Mouse (Mus musculus): ENCODE data around the gene Csmd2.

The Csmd2 gene

DNA sequence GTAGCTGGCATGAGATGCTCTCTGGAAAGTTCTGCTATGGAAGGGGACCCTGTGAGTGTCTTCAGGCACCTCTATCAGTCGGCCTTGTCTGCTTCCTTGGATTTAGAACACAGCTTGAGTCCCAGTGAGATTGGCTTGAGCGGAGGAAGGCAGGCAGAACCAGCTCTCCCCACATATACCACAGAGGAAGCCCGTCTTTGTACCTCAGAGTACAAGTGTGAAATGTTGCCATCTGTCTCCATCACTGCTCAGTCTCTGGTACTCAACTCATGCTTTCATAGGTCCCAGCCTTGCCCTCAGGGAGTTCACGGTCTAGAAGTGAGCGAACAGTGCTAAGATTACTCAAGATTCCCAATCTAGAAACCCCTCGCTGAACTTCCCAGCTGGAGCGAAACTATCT, 352.8 kb downstream of the Csmd2 start:
- no peak for DNase-seq (ENCODE audit: extremely low spot score)

DNA sequence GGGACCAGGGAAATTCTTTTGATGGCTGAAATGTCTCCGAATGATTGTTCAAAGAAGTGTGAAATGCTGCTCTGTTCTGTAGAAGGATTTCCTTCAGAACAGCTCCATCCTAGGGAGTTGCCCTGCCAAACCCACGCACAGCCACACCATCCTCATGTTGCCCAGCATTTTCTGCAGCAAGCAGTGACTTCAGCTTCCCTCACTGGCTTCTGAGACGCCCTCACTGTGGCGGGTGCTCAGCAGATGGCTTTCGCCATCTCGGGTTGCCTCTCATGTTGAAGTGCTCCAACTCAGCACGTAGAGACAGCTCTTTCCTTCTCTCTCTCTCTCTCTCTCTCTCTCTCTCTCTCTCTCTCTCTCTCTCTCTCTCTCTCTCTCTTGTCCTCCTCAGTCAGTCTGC, 353.7 kb downstream of the Csmd2 start:
- no peak for DNase-seq (ENCODE audit: extremely low spot score)

DNA sequence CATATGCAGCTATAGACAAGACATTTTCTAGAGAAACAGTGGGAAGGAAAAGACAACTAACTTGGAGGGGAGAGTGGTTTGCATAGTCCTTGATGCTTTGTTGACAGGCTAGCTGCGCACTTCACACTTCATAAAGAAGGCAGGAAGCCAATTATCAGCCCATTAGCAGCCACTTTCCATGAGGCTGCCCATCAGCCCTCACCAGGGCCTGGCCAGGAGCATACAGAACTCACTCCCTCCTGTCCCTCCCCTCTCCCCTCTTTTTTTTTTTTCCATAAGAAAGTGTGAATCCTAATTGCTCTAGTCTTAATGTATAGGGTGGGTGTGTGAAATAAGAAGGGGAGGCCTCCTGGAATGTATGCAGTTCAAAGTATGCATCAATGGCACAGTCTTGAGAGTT, 354.6 kb downstream of the Csmd2 start:
- no peak for DNase-seq (ENCODE audit: extremely low spot score)

DNA sequence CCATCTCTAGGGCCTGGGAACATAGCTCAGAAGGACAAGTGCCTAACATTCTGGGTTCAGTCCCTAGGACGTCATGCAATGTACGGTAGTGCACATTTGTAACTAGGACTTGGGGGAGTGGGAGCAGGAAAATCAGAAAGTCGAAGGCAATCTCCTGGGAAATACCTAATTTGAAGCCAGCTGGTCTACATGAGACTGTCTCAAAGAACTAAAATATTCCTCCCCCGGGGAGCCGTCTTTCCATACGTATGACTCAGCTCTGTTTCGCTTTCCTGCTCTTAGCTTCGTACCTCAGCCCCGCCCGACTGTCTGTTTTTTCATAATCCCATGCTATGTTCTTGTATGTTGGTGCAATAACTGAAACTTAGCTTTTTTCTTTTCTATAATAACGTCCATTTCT, 371.1 kb downstream of the Csmd2 start:
- no peak for DNase-seq (ENCODE audit: extremely low spot score)

DNA sequence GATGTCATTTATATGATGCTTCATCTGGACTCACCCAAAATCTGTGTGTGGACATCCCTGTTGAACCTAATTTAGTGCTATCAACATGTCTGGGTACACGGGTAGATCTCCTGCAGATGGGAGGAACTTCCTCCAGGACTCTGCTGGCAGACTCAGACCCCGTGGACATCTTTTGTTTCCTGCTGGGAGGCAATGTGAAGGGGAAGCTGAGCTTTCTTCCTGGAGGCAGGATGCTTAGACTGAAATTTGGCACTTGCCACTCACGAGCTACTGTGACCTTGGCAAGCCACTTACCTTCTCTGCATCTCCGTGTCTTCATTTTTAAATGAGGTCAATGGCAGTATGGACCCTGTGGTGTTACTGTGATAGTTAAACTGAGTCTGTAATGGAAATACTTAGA, 378.2 kb downstream of the Csmd2 start:
- no peak for DNase-seq (ENCODE audit: extremely low spot score)

DNA sequence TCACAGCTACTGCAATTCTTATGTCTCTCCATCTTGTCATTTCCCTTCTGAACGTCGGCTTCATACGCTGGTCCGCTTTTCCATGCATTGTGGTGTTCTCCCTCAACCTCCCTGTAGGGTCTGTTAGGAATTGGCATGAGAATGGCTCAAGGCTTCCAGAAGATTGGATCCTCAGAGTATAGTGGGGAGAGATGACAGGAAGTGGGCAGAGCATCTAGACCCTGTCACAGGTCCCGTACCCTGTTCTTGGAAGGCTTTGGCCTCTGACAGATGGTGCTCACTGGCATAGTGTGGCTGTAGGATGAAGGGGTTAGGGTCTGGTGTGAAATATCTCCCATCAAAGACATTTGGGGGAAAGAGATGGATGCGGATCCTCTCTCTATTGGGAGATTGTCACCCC, 380.4 kb downstream of the Csmd2 start:
- no peak for DNase-seq (ENCODE audit: extremely low spot score)

DNA sequence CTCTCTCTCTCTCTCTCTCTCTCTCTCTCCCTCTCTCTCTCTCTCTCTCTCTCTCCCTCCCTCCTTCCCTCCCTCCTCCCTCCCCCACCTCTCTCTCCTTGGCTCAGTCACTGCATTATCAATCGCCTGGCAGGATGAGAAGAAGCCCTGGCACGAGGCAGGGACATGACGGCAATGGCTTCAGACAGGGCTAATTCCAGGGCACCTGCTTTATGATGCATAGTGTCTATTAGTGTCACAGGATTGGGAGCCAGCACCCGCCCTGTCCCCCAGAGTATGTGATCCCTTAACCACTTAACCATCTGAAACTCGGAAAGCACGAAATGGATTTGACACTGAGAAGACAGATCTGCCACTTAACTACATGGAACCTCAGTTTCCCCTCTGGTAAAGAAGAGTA, 384.1 kb downstream of the Csmd2 start:
- no peak for DNase-seq (ENCODE audit: extremely low spot score)

DNA sequence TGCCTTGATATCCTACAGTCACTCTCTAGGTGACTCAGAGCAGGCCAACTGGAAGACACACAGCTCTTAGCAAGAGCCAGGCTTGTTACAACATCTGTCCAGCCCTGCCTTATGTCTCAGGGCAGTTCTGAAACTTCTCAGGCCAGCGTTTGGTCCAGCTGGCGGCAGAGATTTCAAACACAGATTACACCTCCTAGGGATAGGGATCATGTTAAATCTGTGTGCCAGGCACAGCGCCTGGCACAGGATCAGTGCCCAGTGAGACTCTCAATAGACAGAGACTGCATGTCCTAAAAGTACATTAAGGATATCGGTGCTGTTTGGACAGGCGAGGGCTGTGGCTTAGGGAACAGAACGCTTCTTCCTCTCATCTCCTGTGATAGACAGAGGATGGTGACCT, 385.5 kb downstream of the Csmd2 start:
- DNase-seq (ENCODE audit: extremely low spot score) = no peak

DNA sequence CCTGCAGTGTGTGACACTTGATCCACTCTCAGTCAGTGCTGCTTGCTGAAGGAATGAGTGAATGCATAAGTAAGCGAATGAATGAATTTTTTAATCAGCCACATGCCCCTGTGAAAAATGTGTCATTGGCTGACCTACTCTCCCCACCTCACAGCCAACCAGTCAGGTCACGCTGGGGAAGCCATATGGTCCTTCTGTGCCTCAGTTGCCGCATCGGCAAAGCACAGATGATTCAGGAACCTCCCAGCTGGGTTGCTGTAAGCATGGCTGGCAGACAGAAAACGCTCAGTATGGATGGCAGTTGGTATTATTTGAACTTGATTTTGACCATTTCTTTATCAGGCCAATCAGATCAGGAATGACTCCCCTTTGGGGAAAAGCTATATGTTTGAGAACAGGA, 386.4 kb downstream of the Csmd2 start:
- no peak for DNase-seq (ENCODE audit: extremely low spot score)

DNA sequence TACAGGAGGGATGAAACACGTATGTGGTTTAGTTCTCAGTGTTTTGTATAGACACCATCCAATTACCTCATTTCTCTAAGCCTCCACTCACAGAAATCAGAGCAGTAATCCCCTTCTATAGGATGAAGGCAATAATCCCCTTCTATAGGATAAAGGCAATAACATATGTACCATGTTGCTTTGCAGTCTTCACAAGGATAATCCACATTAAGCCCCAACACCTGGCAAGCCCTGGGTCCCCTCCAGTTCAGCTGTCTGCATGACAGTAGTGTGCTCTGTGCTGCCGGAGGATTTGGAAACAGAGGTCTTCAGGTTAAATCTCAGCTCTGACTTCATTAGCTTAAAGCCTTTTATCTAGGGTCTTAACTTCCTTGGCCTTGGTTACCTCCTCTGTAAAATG, 391.3 kb downstream of the Csmd2 start:
- no peak for DNase-seq (ENCODE audit: extremely low spot score)

DNA sequence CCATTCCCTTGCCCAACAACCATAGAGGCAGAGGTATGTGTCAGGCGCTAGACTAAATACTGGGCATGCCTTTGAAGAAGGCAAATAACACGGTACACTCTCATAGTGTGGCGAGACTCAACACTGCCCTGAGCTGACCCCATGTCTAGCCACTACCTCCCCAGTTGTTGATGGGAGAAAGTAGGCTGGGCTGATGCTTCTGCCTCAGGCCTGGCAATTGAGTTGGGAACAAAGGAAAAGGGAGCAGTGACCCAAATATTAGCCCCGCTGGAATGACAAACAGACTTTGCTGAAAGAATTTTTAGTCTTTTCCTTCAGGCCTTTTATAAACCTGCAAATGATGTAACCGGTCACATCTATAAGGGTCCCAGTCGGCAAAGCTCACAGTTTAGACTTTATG, 393.7 kb downstream of the Csmd2 start:
- no peak for DNase-seq (ENCODE audit: extremely low spot score)

DNA sequence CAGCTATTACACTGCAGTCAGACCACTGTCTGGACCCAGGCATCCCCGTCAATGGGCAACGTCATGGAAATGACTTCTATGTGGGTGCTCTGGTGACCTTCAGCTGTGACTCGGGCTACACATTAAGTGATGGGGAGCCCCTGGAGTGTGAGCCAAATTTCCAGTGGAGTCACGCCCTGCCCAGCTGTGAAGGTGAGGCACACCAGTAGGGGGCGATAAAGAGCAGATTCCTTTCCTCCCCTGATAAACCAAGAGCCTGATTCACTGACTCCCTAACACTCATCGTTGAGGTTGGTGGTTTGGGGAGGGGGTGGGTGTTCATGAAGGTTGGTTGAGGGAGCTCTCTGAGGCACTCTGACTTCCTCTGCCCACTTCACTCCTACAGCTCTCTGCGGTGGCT, 396.1 kb downstream of the Csmd2 start:
- no peak for DNase-seq (ENCODE audit: extremely low spot score)

DNA sequence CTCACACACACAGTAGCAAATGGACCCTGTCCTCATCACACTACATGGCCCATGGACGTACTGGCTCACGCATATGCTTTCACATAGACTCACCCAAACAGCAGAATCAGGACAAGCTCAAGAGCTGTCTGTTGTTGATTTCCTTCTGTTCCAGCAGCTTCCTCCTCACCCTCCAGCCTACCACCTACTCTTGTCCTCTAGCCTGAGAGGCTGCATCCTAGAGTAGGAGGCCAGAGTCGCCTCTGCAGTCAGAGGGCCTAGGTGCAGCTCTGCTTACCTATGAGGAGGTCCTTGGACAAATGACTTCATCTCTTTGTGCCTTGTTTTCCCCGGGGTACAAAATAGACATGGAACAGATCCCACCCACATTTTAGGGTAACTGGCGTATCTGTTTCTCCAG, 403.8 kb downstream of the Csmd2 start:
- DNase-seq (ENCODE audit: extremely low spot score) = no peak

DNA sequence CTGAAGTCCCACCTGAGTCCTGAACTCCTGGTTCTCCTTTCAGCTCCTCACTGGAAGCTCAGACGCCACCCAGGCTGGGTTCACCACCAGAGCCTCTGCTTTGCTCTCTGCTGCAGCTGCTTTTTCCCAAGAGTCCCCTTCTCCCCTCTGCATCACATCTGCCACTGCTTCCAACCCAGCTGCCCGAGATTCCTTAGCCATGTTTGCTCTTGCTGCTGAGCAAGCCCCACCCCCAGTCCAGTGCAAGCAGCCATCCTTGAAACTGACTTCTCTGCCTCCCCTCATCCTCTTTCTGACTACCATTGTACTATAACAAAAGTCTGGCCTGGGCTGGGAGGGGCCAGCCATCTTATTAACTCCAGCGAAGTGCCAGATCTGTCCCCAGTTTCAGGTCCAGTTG, 404.6 kb downstream of the Csmd2 start:
- DNase-seq (ENCODE audit: extremely low spot score) = peak; percentile 21

DNA sequence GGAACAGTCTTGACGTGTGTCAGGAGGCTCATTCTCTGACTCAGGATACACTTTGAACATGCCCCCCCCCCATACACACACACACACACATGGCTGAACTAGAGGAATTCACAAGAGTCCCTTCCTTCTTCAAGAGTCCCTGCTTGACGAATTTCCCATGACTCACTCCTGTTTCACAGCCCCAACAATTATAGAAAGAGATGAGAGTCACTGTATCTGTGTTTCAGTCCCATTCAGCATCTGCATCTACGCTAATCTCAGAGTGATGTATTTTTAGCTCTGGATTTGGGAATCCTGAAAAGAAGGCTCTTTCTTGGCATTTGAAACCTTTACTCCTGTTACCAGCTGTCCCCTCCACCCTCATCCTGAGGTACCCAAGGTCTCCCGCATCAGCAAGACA, 406.2 kb downstream of the Csmd2 start:
- DNase-seq (ENCODE audit: extremely low spot score) = no peak

DNA sequence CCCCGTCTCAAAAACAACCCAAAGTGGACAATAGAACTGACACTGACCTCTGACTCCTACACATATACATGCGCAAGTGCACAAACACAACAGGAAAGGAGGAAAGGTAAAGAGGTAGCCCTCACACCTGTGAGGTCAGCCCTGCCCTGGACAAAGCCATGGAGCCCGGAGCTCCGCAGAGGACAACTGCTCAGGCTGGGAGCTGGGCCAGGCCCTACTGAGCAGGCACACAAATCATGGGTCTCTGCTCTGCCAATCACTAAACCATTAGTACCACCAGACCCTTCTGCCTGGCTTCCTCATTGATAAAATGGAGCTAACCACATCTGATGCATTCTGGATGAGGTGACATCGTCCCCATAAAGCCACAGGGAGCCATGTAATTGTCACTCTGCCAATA, 409.0 kb downstream of the Csmd2 start:
- DNase-seq (ENCODE audit: extremely low spot score) = no peak

DNA sequence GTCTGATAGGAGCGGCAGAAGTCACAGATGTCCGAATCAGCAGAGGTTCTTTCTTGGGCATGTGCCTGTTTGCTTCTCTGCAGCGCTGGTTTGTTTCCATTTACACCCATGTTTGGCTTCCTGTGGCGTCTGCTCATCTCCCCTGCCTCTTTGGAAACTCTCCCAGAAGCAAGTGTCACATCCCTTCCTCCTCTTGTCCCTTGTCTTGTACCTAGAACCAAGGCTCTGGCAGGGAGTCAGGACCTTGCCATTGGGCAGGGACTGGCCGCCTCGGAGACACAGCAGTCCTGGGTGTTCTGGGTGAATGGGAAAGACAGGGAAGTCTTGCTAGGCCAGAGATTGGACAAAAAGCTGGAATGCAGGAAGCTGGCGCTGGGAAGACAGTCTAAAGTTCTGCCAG, 410.1 kb downstream of the Csmd2 start:
- no peak for DNase-seq (ENCODE audit: extremely low spot score)

DNA sequence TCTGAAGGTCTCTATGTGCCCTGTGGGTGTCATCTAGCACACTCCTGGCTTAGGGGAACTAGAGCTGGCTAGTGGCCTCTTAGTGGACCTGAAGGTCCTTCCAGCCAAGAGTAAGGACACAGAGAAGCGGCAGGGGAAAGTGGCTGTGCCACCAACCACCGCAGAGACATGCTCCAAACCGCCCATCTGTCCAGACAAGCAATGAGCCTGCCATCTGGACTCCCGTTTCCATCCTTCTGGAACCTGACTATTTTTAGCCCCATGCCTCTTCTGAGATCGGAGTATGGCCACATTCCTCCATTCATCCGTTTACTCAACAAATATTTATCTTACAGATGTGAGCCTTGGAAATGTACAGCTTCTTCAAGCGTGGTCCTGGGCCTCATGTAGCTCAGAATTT, 411.3 kb downstream of the Csmd2 start:
- no peak for DNase-seq (ENCODE audit: extremely low spot score)

DNA sequence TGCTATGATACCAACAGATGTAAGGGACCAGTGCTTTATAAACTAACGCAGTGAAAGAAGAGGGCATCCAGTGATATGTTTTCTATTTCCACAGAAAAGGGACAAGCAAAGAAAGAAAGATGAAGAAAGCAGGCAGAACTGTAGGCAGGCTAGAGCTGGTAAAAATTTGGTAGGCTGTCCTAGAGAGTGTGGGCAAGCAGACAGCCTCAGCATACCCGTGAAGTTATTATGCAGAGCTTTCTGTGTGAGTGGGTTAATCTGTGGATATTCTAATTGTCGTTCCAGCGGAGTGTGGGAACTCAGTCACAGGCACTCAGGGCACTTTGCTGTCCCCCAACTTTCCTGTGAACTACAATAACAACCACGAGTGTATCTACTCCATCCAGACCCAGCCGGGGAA, 412.4 kb downstream of the Csmd2 start:
- DNase-seq (ENCODE audit: extremely low spot score) = no peak

DNA sequence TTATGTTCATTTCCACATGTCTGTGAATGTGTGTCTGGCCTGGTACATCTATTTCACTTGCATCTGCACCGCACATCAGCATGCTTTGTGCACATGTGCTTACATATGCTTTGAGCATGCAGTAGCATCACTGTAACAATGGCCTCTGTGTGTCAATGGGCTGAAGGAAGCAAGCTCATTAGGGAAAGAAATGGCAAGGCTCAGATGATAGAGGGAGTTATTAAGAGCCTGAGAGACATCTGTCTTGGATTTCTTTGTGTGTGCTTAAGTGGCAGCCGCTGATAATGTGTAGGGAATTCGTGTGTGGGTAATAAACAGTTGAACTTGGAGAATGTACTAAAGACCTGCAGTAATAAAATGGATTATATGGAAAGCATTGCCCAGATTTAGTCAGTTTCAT, 413.9 kb downstream of the Csmd2 start:
- DNase-seq (ENCODE audit: extremely low spot score) = no peak

DNA sequence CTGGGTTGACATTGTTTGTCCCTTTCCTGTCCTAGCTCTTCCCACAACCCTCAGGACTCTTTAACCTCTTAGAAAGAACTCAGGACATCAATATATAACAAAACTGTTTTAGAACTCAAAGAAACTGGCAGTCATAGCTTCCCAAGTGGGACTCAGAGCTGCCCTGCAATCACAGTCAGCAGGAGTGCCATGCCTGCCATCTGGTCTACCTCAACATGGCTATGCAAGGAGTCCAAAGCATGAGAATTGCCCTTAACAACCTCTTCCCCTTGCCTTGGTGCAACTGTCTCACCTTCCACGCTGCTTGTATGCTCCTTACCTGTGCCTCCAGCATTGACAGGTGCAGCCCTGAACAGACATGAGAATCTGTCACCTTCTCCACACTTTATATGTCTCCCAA, 415.0 kb downstream of the Csmd2 start:
- DNase-seq (ENCODE audit: extremely low spot score) = no peak

DNA sequence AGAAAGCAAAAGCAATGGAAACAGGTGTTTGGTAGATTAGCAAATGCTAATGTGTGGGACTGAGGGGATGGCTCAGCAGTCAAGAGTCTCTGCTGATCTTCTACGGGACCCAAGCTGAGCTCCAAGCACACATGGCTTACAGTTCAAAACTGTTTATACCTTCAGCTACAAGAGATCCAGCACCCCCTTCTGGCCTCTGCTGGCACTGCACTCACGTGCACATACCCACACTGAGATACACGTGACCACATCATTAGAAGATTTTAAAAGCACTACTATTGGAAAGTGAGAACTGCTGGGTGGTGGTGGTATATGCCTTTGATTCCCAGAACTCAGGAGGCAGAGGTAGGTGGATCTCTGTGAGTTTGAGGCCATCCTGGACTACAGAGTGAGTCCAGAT, 417.9 kb downstream of the Csmd2 start:
- no peak for DNase-seq (ENCODE audit: extremely low spot score)

DNA sequence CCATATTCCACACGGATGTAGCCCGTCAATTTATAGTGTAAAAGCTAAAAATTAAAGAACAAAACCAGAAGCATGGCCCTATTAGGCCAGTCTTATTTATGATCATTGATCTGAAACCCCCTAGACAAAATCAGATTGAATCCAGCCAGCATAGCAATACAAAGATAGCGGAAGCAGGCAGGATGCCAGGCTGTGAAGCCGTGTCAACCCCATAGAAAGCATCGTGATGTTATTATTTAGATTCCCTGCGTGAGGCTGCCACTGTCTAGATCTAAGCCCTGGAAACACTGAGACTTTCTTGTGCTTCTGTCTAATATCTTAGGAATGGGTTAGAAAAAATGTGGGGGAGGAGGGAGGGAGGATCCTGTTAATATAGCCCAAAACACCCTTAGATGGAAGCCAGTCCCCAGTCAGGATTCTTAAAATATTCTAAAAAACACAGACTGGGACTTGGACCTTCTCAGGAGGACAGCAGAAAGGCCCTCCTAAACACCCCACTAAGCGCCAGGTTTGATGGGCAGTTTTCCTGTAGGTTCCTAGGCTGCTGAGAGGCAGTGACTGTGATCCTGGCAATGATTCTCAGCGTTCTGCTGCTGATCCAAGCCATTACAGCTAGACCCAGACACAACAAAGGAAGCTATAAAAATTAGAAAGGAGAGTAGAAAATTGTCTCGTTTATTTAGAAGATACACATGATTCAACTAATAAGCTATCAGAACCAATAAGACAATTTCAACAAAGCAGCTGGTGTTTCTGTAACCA, 419.6 kb downstream of the Csmd2 start:
- no peak for DNase-seq (ENCODE audit: extremely low spot score)

DNA sequence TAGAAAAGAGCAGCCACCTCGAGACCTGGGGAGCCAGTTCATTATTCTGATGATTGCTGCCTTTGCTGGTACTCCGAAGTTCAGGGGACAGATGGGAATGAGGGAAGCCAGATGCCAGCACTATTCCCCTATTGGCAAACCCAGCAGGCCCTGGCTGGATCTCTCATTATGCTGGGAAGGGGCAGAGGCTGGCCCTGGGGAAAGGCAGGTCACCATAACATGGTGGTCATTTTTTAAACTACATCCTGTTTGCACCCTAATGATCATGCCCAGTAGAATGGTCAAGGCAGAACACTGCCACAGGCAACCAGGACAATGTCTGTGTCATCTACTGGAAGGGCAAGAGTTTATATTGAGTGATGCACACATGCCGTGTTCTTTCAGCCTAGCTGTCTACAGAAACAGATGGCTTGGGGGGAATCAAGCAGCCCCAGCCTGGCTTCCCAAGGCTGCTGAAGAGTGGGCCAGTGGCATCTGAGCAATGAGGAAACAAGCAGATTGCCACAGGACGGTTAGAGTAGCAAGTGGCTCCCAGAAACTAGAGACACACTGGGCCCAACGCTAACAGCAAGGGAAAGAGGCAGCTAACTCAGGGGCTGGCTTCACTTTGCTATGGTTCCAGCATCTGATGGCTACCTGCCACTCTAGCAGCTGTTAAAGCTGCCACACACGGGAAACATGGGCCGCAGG, 424.4 kb downstream of the Csmd2 start:
- no peak for DNase-seq (ENCODE audit: extremely low spot score)
